Mouse (Mus musculus) cerebellum, adult 9-10 months (tissue): Measurements from ENCODE around the gene Foxm1.

Experiments
- DNase-seq: peaks from one replicate; pipeline ENCODE4 v3.0.0; 2022

The Foxm1 gene

GRCm38 (mm10) chr6:128425046-128425445 lies 62.3 kb downstream of the Foxm1 start:
- DNase-seq: no peak
